Mouse (Mus musculus) Patski (cell line): ENCODE measurements around the gene Srf. TPM values are rescaled to one million over a fixed set of nuclear protein-coding genes. Genes with fewer than 3 reads are reported as not detected.

ENCODE experiments used
- ATAC-seq: fragments of 100-300 bp; one replicate; pipeline ENCODE4 v1.8.0; 2021
- CTCF ChIA-PET: fragments of 350-600 bp; sonication (Branson Sonifier 250); formaldehyde crosslinking; loops from one replicate; lab custom pipeline; 2022; ENCODE audit warnings: inconsistent platforms; lab: Charles Lee
- POLR2A ChIA-PET: fragments of 350-600 bp; sonication (Branson Sonifier 250); formaldehyde crosslinking; loops from one replicate; lab custom pipeline; 2022; ENCODE audit warnings: antibody characterized with exemption, inconsistent platforms; lab: Charles Lee
- DNase-seq: peaks from one replicate; pipeline ENCODE4 v3.0.0-alpha.2; 2011; ENCODE audit warnings: low read depth, low spot score
- H3K27me3 ChIP-seq: fragments of 371-371 bp; one replicate; pipeline ENCODE4 v1.5.1; 2021
- CTCF ChIP-seq: fragments of 100-300 bp; IDR thresholded peaks from one replicate; pipeline ENCODE4 v1.5.1; 2021
- in situ Hi-C: fragments of 300-500 bp; cut with MboI; formaldehyde crosslinking; loops from 3 replicates; pipeline ENCODE4 v1.11.1; 2018; ENCODE audit warnings: low pct_unique_long_range_greater_than_20kb, mixed read lengths
- polyA plus RNA-seq: library from polyadenylated mRNA; unstranded; gene quantifications from one replicate; pipeline ENCODE4 v1.2.3, GENCODE M21; 2021

Gene Srf
- polyA plus RNA-seq, 1 experiment from 2014 or later = 72.1 TPM

- no peak for TF ChIP-seq CTCF
- no peaks in the 10 kb centered on the region for H3K27me3 ChIP-seq
- DNase-seq (no peak), ATAC-seq (no peak)
- ChIA-PET CTCF (interaction anchor here (1.2 kb wide), 1 partner anchor 11 kb away, joined by 3 read pairs; no protein-coding TSS in a partner anchor), POLR2A (interaction anchor here (0.9 kb wide), 1 partner anchor 36 kb away, joined by 3 read pairs; no protein-coding TSS in a partner anchor)
- in situ Hi-C loops = no loop called here
Measured at GRCm38 (mm10) chr17:46556584-46556945, 590 bp upstream of the Srf start.

GRCm38 (mm10) chr17:46554977-46555672 lies 850 bp downstream of the Srf start:
- no peak for ATAC-seq
- no peak for DNase-seq
- CTCF ChIA-PET = no interaction called here
- no peaks in the 10 kb centered on the region for H3K27me3 ChIP-seq
- POLR2A ChIA-PET = interaction anchor here (0.9 to 1.7 kb wide), 3 partner anchors 9 to 68 kb away, joined by 4 to 5 read pairs (median 5); partner anchors contain the start of gene Cul9
- TF ChIP-seq CTCF = no peak
- in situ Hi-C loops = no loop called here

GRCm38 (mm10) chr17:46554646-46554976 lies 1.4 kb downstream of the Srf start:
- ATAC-seq = no peak
- ChIA-PET CTCF (no interaction called here), POLR2A (interaction anchor here (0.6 to 1.7 kb wide), 4 partner anchors 9 to 292 kb away, joined by 3 to 5 read pairs (median 4); partner anchors contain the start of gene Cul9)
- in situ Hi-C loops = no loop called here
- TF ChIP-seq CTCF = no peak
- H3K27me3 ChIP-seq = no peaks in the 10 kb centered on the region
- no peak for DNase-seq

- in situ Hi-C loops = no loop called here
- ChIA-PET CTCF (no interaction called here), POLR2A (interaction anchor here (0.6 to 1.5 kb wide), 3 partner anchors 69 to 293 kb away, joined by 3 to 5 read pairs (median 3); no protein-coding TSS in a partner anchor)
- no peak for TF ChIP-seq CTCF
- no peaks in the 10 kb centered on the region for H3K27me3 ChIP-seq
- no peak for DNase-seq
- ATAC-seq = no peak
Measured at GRCm38 (mm10) chr17:46553926-46554325, 2.0 kb downstream of the Srf start.

- POLR2A ChIA-PET = no interaction called here
- TF ChIP-seq CTCF = no peak
- ATAC-seq = no peak
Measured at GRCm38 (mm10) chr17:46553469-46553868, 2.5 kb downstream of the Srf start.

GRCm38 (mm10) chr17:46552841-46553423 lies 3.0 kb downstream of the Srf start:
- no peaks in the 10 kb centered on the region for H3K27me3 ChIP-seq
- POLR2A ChIA-PET = no interaction called here
- DNase-seq = peak; percentile 86
- peak; percentile 62 for ATAC-seq
- in situ Hi-C loops = no loop called here
- CTCF ChIA-PET = no interaction called here
- no peak for TF ChIP-seq CTCF

More at GRCm38 (mm10) chr17:46553469-46553868, 2.5 kb downstream of the Srf start:
- no peak for DNase-seq
- in situ Hi-C loops = no loop called here
- no peaks in the 10 kb centered on the region for H3K27me3 ChIP-seq
- CTCF ChIA-PET = no interaction called here

- DNase-seq (no peak), ATAC-seq (no peak)
- CTCF ChIA-PET = interaction anchor here (1.3 kb wide), 1 partner anchor 26 kb away, joined by 4 read pairs; no protein-coding TSS in a partner anchor
- TF ChIP-seq CTCF = no peak
- POLR2A ChIA-PET = no interaction called here
- H3K27me3 ChIP-seq = no peaks in the 10 kb centered on the region
- in situ Hi-C loops = no loop called here
Measured at GRCm38 (mm10) chr17:46552151-46552550, 3.8 kb downstream of the Srf start.

GRCm38 (mm10) chr17:46551369-46551768 lies 4.6 kb downstream of the Srf start:
- in situ Hi-C loops = no loop called here
- POLR2A ChIA-PET = no interaction called here

GRCm38 (mm10) chr17:46550904-46551303 lies 5.1 kb downstream of the Srf start:
- CTCF ChIA-PET = interaction anchor here (1.3 kb wide), 1 partner anchor 25 kb away, joined by 4 read pairs; no protein-coding TSS in a partner anchor
- H3K27me3 ChIP-seq = no peaks in the 10 kb centered on the region
- DNase-seq (no peak), ATAC-seq (no peak)
- POLR2A ChIA-PET = no interaction called here
- in situ Hi-C loops = no loop called here
- no peak for TF ChIP-seq CTCF

More at GRCm38 (mm10) chr17:46551369-46551768, 4.6 kb downstream of the Srf start:
- H3K27me3 ChIP-seq = no peaks in the 10 kb centered on the region
- no peak for ATAC-seq
- no peak for DNase-seq
- CTCF ChIA-PET = interaction anchor here (1.3 kb wide), 1 partner anchor 26 kb away, joined by 4 read pairs; no protein-coding TSS in a partner anchor
- no peak for TF ChIP-seq CTCF

GRCm38 (mm10) chr17:46549642-46550041 lies 6.3 kb downstream of the Srf start:
- in situ Hi-C loops = no loop called here
- H3K27me3 ChIP-seq = no peaks in the 10 kb centered on the region
- DNase-seq (no peak), ATAC-seq (no peak)
- ChIA-PET POLR2A (no interaction called here), CTCF (no interaction called here)
- TF ChIP-seq CTCF = no peak

GRCm38 (mm10) chr17:46549193-46549592 lies 6.8 kb downstream of the Srf start:
- CTCF ChIA-PET = interaction anchor here (1.2 kb wide), 1 partner anchor 88 kb away, joined by 4 read pairs; no protein-coding TSS in a partner anchor
- no peak for DNase-seq
- POLR2A ChIA-PET = interaction anchor here (0.6 kb wide), 1 partner anchor 114 kb away, joined by 7 read pairs; no protein-coding TSS in a partner anchor
- TF ChIP-seq CTCF = no peak
- in situ Hi-C loops = no loop called here
- no peak for ATAC-seq
- no peaks in the 10 kb centered on the region for H3K27me3 ChIP-seq
